Mouse (Mus musculus): ENCODE data around the gene Tent5c.

GRCm38 (mm10) chr3:100415671-100416070, 73.5 kb downstream of the Tent5c start:
- TF ChIP-seq POLR2A (IDR thresholded peaks at IDR 0.05; ENCODE audit: insufficient read depth, low read depth, low read length) (no peak), CTCF (IDR thresholded peaks at IDR 0.05; ENCODE audit: insufficient read depth, low read depth, low read length) (no peak)
